Comparison of ENCODE assay signal across 11 mouse cellular contexts in genomic region chr2:160940930-160941709, GRCm38 (mm10). TPM values are rescaled to one million over a fixed set of nuclear protein-coding genes. Genes with fewer than 3 reads are reported as not detected.
DNase-seq lines count a peak whose midpoint lies in the region; ATAC-seq lines count a peak whose summit lies in the region.
"Had no signal": no experiment of that assay in that cellular context is flagged by ENCODE, and none has a peak within 500 bp of the region (broad histone marks: within the 10 kb centered on the region; RNA-seq: fewer than 3 reads in every experiment).

No protein-coding gene starts in this region.

- 72% methylated on average over 17 of the region's 17 CpGs for WGBS in hindbrain, embryonic 13.5 days
- WGBS in hindbrain, embryonic 11.5 days = 76% methylated on average over 17 of the region's 17 CpGs

- peak overlapping the region; percentile 35; the same call in 1 of the 2 replicates for H3K9ac ChIP-seq in hindbrain, embryonic 13.5 days
- H3K9ac ChIP-seq in hindbrain, embryonic 11.5 days (ENCODE audit: low read depth, low read length) = no peak overlapping the region
- H3K9ac ChIP-seq: midbrain, embryonic 12.5 days had no signal

- peak; percentile 33 to 39 for DNase-seq in cerebellum, adult 18-20 months
- no peak for DNase-seq in cerebellum, postnatal 4 days (ENCODE audit: low spot score in 2 of 2)
- DNase-seq in hindbrain, embryonic 11.5 days (ENCODE audit: low spot score) = no peak
- DNase-seq in lung, postnatal 4 days = peak; percentile 15 to 41
- DNase-seq in lung, adult 18-20 months = no peak
- DNase-seq in mesoderm, embryonic 11.5 days (ENCODE audit: low read depth, low spot score) = peak; percentile 43
- DNase-seq in liver = no peak

- no peak overlapping the region for H3K4me3 ChIP-seq in hindbrain, embryonic 13.5 days
- H3K4me3 ChIP-seq in hindbrain, embryonic 11.5 days (ENCODE audit: low read depth, low read length) = no peak overlapping the region
- H3K4me3 ChIP-seq: midbrain, embryonic 12.5 days had no signal

- H3K4me2 ChIP-seq in hindbrain, embryonic 13.5 days = no peak overlapping the region
- no peak overlapping the region for H3K4me2 ChIP-seq in hindbrain, embryonic 11.5 days (replicated peaks; ENCODE audit: low read depth, low read length)
- H3K4me2 ChIP-seq: liver, embryonic 11.5 days; midbrain, embryonic 12.5 days had no signal

- 0 out of 2 replicates have a peak overlapping the region, but pooled peaks have one; percentile 20 for H3K27ac ChIP-seq in hindbrain, embryonic 13.5 days
- no peak overlapping the region for H3K27ac ChIP-seq in hindbrain, embryonic 11.5 days (ENCODE audit: low read depth, low read length)
- H3K27ac ChIP-seq: midbrain, embryonic 12.5 days had no signal

- H3K36me3 ChIP-seq in hindbrain, embryonic 13.5 days = peaks cover 18% of the 10 kb centered on the region
- H3K36me3 ChIP-seq in hindbrain, embryonic 11.5 days (ENCODE audit: control insufficient read depth, insufficient read depth, low read length) = no peaks in the 10 kb centered on the region

- no peaks in the 10 kb centered on the region for H3K9me3 ChIP-seq in hindbrain, embryonic 13.5 days
- no peaks in the 10 kb centered on the region for H3K9me3 ChIP-seq in hindbrain, embryonic 11.5 days (ENCODE audit: control insufficient read depth, low read length)
- H3K9me3 ChIP-seq: G1E; midbrain, embryonic 12.5 days had no signal

- H3K4me1 ChIP-seq in hindbrain, embryonic 13.5 days (replicated peaks) = peaks cover 7% of the 10 kb centered on the region; the same call in 1 of the 2 replicates
- no peaks in the 10 kb centered on the region for H3K4me1 ChIP-seq in hindbrain, embryonic 11.5 days (replicated peaks; ENCODE audit: control insufficient read depth, insufficient read depth, low read length)
- H3K4me1 ChIP-seq: midbrain, embryonic 12.5 days had no signal

- no peaks in the 10 kb centered on the region for H3K27me3 ChIP-seq in hindbrain, embryonic 13.5 days
- H3K27me3 ChIP-seq in hindbrain, embryonic 11.5 days (ENCODE audit: control insufficient read depth, insufficient read depth, low read length) = no peaks in the 10 kb centered on the region
- H3K27me3 ChIP-seq: midbrain, embryonic 12.5 days had no signal

- ATAC-seq in hindbrain, embryonic 13.5 days (ENCODE audit: low FRiP score) = no peak
- no peak for ATAC-seq in hindbrain, embryonic 11.5 days (ENCODE audit: low FRiP score)

RNA-seq across cellular contexts. Expression of gene Emilin3, which starts 29.0 kb away (rescaled TPM):
- 0.90 and 1.6 TPM in 2 replicates for polyA plus RNA-seq in hindbrain, embryonic 13.5 days (2015; fragmentation: Nextera tagmentation; extraction: Ambion mirVana)
- polyA plus RNA-seq in hindbrain, embryonic 11.5 days (2014; fragmentation: Nextera tagmentation; extraction: Ambion mirVana) = 0.66 and 1.9 TPM in 2 replicates
- polyA plus RNA-seq: G1E had no signal

Comparison
In these comparisons a context has a peak if more than half of its experiments do, and no peak if none do; other contexts are left out.
1. DNase-seq: peak in cerebellum, adult 18-20 months (2 of 2), lung, postnatal 4 days (2 of 2) and mesoderm, embryonic 11.5 days (single experiment); none in cerebellum, postnatal 4 days (0 of 2), hindbrain, embryonic 11.5 days (single experiment), lung, adult 18-20 months (0 of 2) and liver (single experiment).